Mouse (Mus musculus) liver, postnatal 0 days (tissue): ENCODE measurements around the gene Gm28042. TPM values are rescaled to one million over a fixed set of nuclear protein-coding genes. Genes with fewer than 3 reads are reported as not detected.

Experiments used
- ATAC-seq: fragments of 200-750 bp; cut with Nextera tagmentation; 2 replicates; pipeline ENCODE4 v1.8.0; 2017; ENCODE audit warnings: mild to moderate bottlenecking, moderate library complexity
- DNase-seq: peaks from one replicate; pipeline ENCODE4 v3.0.0-alpha.2; 2016
- H3K27ac ChIP-seq: fragments of 300-500 bp; sonication (generic); 2 replicates; pipeline ENCODE4 v1.5.1; 2014; ENCODE audit warnings: antibody characterized with exemption, moderate library complexity, mild to moderate bottlenecking, low read depth
- H3K27me3 ChIP-seq: fragments of 300-500 bp; sonication (generic); 2 replicates; pipeline ENCODE4 v1.6.1; 2014; ENCODE audit warnings: low read length, control low read depth, mixed read lengths; ENCODE audit not compliant: insufficient read depth
- H3K36me3 ChIP-seq: fragments of 300-500 bp; sonication (generic); replicated peaks from 2 replicates; pipeline ENCODE4 v1.6.1; 2014; ENCODE audit warnings: mild to moderate bottlenecking, control low read depth, low read length, moderate library complexity, mixed read lengths; ENCODE audit not compliant: insufficient read depth
- H3K4me1 ChIP-seq: fragments of 300-500 bp; sonication (generic); 2 replicates; pipeline ENCODE4 v1.6.1; 2014; ENCODE audit warnings: antibody characterized with exemption, mild to moderate bottlenecking, control low read depth; ENCODE audit not compliant: insufficient read depth
- H3K4me2 ChIP-seq: fragments of 300-500 bp; sonication (generic); 2 replicates; pipeline ENCODE4 v1.6.1; 2014; ENCODE audit warnings: low read depth, mild to moderate bottlenecking, low read length, moderate library complexity, mixed read lengths
- H3K4me3 ChIP-seq: fragments of 300-500 bp; sonication (generic); 2 replicates; pipeline ENCODE4 v1.5.1; 2014; ENCODE audit warnings: low read depth, low read length
- H3K9ac ChIP-seq: fragments of 300-500 bp; sonication (generic); replicated peaks from 2 replicates; pipeline ENCODE4 v1.6.1; 2014; ENCODE audit warnings: mild to moderate bottlenecking, moderate library complexity
- H3K9me3 ChIP-seq: fragments of 300-500 bp; sonication (generic); 2 replicates; pipeline ENCODE4 v1.6.1; 2016; ENCODE audit warnings: mild to moderate bottlenecking, control low read depth, low read length, mixed read lengths
- CTCF ChIP-seq: sonication (generic); IDR thresholded peaks from 2 replicates; pipeline ENCODE4 v1.5.1; 2016; ENCODE audit warnings: antibody characterized with exemption, low read depth
- EP300 ChIP-seq: IDR thresholded peaks from 2 replicates; pipeline ENCODE4 v1.6.1; 2016; ENCODE audit warnings: antibody characterized with exemption, low read depth, mild to moderate bottlenecking
- WGBS: fragments of 180-500 bp; shearing (Covaris S2); extraction: QIAGEN DNeasy Blood & Tissue Kit; methylation state at CpG from one replicate; pipeline ENCODE4 v1.1.7; 2014; ENCODE audit not compliant: insufficient replicate concordance; 5-methylcytosine and 5-hydroxymethylcytosine counted together
- microRNA-seq: library from miRNA; unstranded; fragments of <30 nt; microRNA quantifications from one replicate; pipeline ENCODE4, GENCODE M21; 2016
- polyA plus RNA-seq: library from polyadenylated mRNA; unstranded; fragments of >200 nt; fragmentation: Nextera tagmentation; extraction: Ambion mirVana; gene quantifications from 2 replicates; pipeline ENCODE4 v1.2.1, GENCODE M21; 2015

The Gm28042 gene
- polyA plus RNA-seq, 1 experiment from 2014 or later: 0.13 TPM

- H3K27ac ChIP-seq: no peak overlapping the region
- H3K4me2 ChIP-seq: no peak overlapping the region
- peaks cover 8% of the 10 kb centered on the region; the same call in 1 of the 2 replicates for H3K36me3 ChIP-seq
- no peak for DNase-seq
- no peaks in the 10 kb centered on the region for H3K27me3 ChIP-seq
- 65% methylated on average over 3 of the region's 3 CpGs for WGBS
- peak; percentile 56 for ATAC-seq
- H3K4me3 ChIP-seq: no peak overlapping the region
- H3K9me3 ChIP-seq: no peaks in the 10 kb centered on the region
- 0 out of 2 replicates have a peak, but pooled peaks cover 2% of the 10 kb centered on the region for H3K4me1 ChIP-seq
- TF ChIP-seq CTCF: no peak
- H3K9ac ChIP-seq: no peak overlapping the region
These were observed 60.1 kb downstream of the Gm28042 start for GRCm38 (mm10) chr2:120087391-120087790.

- H3K9me3 ChIP-seq: no peaks in the 10 kb centered on the region
- DNase-seq: no peak
- no peak overlapping the region for H3K27ac ChIP-seq
- ATAC-seq: no peak
- H3K4me3 ChIP-seq: no peak overlapping the region
- WGBS: 73% methylated on average over 2 of the region's 2 CpGs
- H3K9ac ChIP-seq: no peak overlapping the region
- H3K4me1 ChIP-seq: 0 out of 2 replicates have a peak, but pooled peaks cover 2% of the 10 kb centered on the region
- peaks cover 9% of the 10 kb centered on the region; the same call in 1 of the 2 replicates for H3K36me3 ChIP-seq
- TF ChIP-seq CTCF (no peak), EP300 (no peak)
- no peak overlapping the region for H3K4me2 ChIP-seq
- H3K27me3 ChIP-seq: no peaks in the 10 kb centered on the region
These were observed 60.6 kb downstream of the Gm28042 start for GRCm38 (mm10) chr2:120087897-120088296.

- ATAC-seq (no peak), DNase-seq (no peak)
- no peaks in the 10 kb centered on the region for H3K27me3 ChIP-seq
- H3K9me3 ChIP-seq: no peaks in the 10 kb centered on the region
- no peak overlapping the region for H3K4me3 ChIP-seq
- TF ChIP-seq EP300: no peak
- TF ChIP-seq CTCF: no peak
- no peak overlapping the region for H3K9ac ChIP-seq
- H3K27ac ChIP-seq: no peak overlapping the region
- 90% methylated on average over 17 of the region's 17 CpGs for WGBS
- H3K36me3 ChIP-seq: peaks cover 9% of the 10 kb centered on the region; the same call in 1 of the 2 replicates
- no peaks in the 10 kb centered on the region for H3K4me1 ChIP-seq
- no peak overlapping the region for H3K4me2 ChIP-seq
These were observed 63.7 kb downstream of the Gm28042 start for GRCm38 (mm10) chr2:120090979-120091378.

Small RNA genes lying within 50 kb of the gene (microRNA-seq; reads per million reads assigned to microRNA genes)
- gene Mir7665: not detected

Other genes starting within 250 kb of the Gm28042 start
- 3.7 and 3.9 TPM in 2 replicates for gene Rpap1, start 240.0 kb upstream of the Gm28042 start, polyA plus RNA-seq
- 0.26 and 0.30 TPM in 2 replicates for gene Tyro3, start 229.8 kb upstream of the Gm28042 start, polyA plus RNA-seq
- 4.3 and 4.6 TPM in 2 replicates for gene Mga, start 130.3 kb upstream of the Gm28042 start, polyA plus RNA-seq
- gene Mapkbp1, start 54.8 kb upstream of the Gm28042 start, polyA plus RNA-seq: 0.22 and 0.27 TPM in 2 replicates
- 4.0 and 4.8 TPM in 2 replicates for gene Jmjd7, start within 50 bp of the Gm28042 start, polyA plus RNA-seq
- 0.12 and 0.15 TPM in 2 replicates for gene Pla2g4b, start 5.9 kb downstream of the Gm28042 start, polyA plus RNA-seq
- gene Ehd4, start 127.1 kb downstream of the Gm28042 start, polyA plus RNA-seq: 20.8 and 29.2 TPM in 2 replicates
- gene Pla2g4e, start 217.8 kb downstream of the Gm28042 start, polyA plus RNA-seq: not detected in 2 replicates